Mouse (Mus musculus) cerebellum, adult 11 months (tissue): ENCODE measurements at regions not wholly inside any gene's neighbourhood (a gene's known extent, or its start where the extent isn't known, plus 50 kb on each side); places are given as distances from the start of the nearest gene placed in this dataset.

Experiments used
- DNase-seq: peaks from one replicate; pipeline ENCODE4 v3.0.0; 2022

DNA sequence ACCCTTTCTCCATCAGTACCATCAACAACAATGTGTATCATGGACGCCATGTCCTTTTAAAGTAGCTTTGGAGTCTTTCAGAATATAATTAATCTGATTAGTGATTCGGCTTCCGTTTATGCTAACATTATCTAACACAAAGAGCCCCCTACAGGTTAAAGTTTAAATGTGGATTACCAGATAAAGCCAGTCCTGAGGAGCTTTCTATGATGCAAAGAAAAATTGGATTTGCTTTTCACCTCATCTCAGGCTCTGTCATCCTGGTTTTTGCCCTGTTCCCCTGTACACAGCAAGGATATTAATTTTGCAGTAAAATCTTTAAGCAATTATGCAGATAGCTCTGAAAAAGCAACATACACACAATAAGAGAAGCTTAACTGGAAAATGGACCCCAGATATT is 412.7 kb upstream of the Tbc1d2b start:
- no peak for DNase-seq

DNA sequence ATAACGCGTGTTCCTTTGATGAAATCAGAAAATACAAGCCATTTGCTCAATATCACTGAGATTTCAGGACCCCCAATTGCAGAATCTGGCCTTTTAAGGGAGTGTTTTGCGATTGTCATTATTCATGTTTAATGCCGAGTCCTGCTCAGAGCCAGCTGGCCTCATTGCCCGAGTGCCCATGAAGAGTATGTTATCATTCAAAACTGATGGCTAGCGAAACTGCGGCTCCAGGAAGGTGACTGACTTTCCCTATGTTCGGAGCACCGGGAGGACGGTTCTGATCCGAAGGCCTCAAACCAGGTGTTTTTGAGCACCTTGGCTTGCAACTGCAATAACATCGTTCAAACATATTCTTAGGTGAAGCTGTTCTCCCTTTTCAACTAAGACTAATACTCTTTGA is 419.5 kb upstream of the Tbc1d2b start:
- no peak for DNase-seq

DNA sequence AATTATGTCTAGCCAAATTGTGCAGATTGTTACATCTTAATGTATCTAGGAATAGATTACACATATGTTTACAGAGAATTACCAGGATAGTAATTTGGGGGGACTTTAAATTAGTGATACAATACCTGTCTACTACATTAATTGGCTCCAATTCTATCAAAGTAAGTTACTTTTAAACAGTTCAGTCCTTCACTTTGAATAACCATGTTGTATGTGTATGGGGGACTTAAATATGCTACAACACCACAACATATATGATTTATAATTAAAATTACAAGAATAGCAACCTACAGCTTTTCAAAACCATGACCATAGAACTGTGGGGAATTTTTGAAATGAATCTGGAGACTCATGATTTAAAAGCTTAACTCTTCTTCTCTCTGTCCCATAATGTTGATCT is 420.5 kb upstream of the Tbc1d2b start:
- no peak for DNase-seq

DNA sequence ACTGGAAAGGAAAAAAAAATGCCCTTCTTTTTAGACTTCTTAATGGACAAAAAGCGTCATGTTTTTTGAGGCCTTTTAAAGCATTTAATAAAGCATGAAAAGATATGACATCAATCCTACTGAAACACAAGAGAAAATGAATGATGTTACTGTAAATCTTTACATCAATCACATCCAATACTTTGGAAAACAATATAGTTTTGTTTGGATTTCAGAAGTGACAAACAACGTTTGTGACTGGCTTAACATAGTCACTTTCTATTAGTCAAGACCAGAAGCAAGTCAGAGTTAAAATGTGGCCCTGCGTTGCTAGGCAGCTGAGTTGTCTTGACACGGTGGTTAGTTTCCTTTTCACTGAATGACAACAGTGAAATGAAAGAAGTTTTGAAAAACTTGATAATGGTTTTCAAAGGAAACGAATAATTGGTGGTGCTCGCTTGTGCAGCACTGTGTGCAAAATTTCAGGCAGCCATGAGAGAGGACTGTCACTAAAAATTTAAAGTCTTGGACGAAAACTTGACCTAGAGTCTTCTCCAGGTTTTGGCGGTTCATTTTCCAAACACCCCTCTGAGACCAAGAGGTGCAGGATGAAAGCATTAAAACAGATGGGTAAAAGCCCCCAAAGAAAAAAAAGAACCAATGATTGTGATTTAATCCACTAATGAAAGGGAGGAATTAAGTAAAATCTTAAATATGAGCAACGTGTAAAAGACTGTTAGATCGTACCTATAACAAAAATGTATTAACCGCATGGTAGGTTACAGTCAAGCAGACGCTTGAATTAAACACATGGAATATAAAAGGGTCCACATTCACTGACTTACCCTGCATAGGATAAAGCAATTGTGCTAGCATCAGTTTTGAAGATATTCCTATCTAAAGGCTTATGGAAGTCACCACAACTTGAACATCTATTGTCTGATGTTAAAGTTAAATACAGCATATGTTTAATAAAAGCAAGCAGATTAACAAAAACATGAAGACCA is 421.4 kb upstream of the Tbc1d2b start:
- no peak for DNase-seq

DNA sequence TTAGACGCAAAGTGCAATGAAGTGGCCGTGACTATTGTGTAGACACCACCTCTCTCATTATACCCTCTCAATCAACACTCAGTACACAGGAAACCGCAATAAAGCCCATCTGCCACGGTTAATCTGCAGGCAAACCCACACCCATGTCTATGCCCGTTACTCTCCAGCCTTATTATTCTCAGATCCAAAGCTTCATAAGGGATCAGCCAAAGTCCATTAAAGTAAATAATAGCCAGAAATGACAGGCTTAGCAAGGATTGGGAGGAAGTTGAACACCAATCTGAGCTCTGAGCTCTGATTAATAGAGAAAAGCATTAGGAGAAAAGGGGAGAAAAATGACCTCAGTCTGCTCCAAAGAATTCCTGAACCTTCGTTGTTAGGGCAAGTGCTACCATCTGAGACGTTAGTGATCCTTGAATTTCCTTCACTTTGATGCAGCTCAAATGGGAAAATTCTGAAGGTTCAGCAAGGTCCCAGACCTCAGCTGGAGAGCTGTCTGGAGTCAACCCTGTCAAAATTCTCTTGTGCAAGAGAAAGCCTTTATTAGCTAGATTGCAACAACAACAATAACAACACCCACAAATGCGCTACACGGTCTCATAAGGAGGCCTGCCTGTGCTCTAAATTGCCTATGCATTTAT is 422.5 kb upstream of the Tbc1d2b start:
- no peak for DNase-seq

DNA sequence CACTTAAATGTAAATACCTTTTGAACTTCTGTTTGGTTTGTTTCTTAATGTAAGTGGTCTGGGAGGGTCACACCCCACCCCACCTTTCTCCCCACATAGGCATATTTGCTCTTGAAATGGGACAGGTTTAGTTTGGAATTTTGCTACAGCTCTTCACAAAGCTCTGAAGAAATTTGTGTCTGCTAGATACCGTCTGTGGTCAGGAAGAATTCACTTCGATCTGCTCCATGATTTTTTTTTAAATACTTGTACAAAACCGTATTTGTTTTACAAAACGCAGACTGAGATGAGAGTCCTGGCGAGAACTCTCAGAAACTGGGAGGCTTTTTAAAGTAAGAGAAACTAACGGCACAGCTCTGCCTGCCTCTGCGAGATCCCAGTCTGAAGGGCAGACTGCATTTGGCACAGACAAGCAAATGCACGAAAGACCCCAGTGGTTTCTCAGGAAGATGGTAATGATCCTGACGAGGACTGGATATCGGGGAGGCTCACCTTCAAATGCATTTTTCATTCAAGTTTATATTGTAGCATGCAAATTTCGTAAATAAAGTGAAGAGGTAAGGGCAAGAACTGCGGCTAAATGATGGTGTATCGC is 423.5 kb upstream of the Tbc1d2b start:
- no peak for DNase-seq

DNA sequence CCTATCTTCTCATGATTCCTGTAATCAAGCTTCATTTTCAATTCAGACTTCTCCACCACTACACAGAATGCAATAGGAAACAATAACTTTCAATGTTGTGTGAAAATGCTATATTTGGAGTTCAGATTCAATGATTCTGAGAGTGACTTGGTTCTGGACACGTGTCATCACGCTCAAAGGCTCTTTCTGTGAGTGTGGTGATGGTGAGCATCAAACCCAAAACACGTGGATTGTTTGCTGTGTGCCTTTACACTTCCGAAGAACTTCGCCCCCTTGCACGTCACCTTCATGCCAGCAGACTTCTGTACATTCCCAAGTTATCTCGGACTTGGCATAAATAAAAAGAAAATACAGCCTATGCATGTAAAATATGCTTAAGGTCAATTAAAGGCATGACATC is 425.1 kb upstream of the Tbc1d2b start:
- no peak for DNase-seq

DNA sequence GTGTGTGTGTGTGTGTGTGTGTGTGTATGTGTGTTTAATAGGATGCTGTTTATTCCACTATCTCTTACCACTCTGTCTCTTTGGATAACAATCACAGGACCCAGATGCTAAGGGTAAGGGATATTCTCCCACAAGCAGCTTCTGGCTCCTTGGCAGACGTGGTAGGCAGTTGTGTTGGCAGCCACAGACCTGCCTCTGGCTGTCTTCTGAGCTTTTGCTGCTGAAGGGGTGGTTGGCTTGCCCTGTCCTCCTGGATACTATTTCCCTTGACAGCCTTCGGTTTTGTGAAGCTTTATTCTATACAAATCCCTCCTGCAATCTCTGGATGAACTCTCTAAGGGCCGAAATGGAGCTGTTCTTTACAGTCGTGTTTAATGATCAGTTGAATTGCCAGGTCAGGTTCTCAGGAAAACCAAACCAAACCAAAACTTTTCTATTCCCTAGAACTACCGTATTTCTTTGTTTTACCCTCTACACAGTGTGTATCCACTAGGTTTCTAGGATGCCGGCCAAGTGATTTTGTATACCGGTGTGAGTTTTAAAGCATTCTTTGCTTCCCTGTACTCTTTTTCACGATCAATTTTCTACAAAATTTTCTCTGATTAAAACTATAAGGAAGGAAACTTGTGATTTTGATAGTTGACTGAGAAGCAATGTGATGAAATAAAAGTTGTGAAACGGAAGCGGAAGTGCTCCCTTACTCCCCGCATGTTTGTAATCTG is 426.8 kb upstream of the Tbc1d2b start:
- no peak for DNase-seq

DNA sequence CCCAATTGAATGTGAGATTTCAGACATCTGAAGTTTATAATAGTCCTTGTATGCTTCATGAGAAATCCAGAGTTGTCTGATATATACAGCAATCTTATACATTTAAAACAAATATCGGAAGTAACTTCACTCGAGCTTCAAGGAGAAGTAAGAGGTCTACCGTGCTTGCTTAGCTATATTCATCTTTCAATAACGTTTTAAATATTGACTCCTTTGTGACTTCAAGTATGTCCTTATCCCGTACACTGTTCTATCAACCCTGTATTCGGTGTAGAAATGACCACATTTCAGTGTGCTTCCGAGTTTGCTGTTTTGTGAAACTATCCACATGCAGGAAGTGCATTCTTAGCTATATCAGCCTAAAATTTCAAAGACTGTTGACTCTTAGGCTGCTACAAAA is 427.8 kb upstream of the Tbc1d2b start:
- DNase-seq = no peak

DNA sequence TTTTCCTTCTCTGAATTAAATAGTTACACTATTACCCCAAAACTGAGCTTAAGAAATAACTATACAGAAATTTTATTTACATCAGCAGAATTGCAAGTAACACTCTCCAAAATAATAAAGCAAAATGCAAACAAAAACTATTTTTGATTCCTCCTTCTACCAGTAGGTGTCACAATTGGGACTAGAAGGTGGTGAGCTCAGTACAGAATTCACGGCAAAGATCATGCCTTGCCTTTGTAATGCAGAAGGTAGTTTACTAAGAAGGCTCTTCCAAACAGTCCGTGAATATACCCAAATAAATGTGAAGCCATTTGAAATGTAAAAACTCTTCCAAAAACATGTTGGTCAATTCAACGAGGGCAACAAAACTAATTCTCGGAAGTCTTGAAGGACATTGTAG is 428.5 kb upstream of the Tbc1d2b start:
- DNase-seq = no peak

DNA sequence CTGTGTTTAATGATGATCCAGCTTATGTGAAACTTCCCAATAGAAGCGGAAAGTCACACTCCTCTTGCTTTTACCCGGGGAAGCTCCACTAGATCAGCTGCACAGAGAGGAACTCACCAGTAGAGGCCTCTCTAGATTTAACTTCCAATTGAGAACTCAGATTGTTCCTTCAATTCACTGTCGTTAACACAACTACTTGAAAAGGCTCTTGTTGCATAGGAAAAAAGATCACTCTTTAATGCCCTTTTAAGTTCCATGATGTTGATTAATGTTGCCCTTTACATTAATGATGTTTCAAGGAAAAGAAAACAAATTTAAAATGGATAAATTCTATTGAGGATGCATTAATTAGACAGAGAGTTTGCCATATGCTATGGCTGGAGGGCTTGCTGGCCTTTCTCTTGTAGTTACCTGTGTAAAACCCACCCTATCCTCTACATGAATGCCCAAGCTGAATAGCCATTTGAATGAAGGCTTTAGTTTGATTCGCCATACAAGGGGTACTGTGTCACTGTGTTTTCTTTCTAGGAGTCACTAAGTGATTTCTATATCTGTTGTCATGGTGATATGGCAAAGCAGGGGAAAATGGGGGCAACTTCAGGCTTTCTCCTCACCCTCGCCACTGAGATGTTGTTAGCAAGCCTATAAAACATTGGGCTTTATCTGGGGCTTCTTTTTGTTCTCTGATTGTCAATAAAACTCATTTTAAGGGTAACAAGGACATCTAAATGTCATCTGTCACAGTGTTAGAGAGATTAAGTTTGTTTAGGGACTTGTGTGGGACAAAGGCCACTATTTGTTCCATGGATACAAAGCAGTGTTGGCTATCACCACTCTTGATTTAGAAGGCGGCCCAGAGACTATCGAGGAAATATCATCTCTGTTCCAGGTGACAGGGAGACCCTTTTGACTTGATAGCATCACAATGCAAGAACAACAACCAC is 429.9 kb upstream of the Tbc1d2b start:
- no peak for DNase-seq

DNA sequence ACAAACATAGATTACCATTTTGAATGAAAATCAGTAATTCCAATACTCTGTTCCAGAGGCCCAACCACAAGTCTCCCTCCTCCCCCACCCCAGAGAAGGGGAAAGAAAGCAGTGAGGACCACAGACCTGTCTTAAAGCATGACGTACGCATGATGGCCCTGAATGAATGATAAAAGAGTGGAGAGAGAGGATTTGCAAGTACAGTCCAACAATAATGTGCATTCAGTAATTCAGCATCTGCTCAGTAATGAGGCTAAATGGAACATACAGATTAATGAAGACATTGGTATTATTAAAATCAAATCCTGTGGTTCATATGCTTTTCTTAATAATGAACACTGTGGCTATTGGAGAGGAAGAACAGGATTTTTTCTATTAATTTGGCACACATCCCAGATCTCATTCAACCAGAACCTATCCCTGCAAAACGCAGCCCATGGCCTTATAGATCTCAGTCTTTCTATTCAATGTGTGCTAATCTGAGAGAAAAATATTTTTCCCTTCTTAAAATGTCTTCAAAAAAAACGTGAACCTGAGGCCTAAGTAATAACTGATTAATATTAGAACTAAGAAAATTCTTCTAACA is 430.7 kb upstream of the Tbc1d2b start:
- DNase-seq = no peak

DNA sequence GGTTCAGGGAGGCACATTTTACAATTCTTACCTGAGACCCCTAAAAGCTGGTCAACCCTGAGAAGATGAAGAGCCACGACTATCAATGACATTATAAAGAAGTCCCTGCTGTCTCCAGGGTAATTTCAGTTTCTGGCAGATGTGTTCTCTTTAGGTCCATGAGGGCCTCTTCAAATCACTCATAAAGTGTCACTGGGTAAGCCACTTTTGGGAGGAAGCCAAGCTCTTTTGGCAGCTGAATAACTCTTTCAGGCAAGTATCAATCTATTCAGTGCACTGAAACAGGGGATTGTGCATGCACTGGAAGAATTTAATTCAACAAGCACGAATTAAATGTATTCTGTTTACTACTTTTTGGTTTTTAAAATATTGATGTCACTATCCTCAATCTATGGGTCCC is 443.1 kb upstream of the Tbc1d2b start:
- DNase-seq = no peak

DNA sequence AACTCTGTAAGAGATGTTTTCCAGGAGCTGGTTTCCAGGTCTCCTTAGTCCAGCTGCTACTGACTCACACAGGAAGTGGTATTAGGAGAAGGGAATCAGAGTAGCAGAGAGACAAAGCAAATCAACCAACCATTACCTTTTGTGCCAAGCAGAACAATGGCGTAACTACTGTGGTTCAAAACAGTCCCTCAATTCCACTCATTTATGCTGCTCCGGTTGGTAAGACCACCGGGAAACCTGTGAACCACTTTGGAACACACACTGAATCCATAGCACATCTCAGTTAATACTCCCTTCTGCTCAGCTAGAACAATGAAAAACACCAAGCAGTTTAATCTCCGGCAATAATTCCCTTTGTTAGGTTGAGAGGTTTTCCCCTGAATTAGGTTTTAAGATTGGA is 460.8 kb upstream of the Tbc1d2b start:
- no peak for DNase-seq

DNA sequence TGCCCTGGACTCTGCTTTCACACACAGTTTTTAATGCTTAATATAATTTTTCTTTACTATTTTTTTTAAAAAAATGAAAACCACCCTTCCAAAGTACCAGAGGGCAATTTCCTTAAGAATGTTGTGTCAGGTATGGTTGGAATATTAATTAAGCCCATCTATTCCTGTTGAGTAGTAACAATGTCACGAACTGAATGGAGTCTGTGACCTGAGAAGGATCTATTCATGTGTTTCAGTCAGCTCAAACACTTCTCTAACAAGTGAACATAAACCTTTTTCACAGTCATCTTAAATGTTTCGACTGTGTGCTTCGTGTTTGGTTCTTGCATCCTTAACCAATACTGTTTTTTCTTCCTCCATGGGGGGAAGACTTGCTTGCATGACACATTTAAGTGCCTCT is 486.6 kb upstream of the Tbc1d2b start:
- no peak for DNase-seq

DNA sequence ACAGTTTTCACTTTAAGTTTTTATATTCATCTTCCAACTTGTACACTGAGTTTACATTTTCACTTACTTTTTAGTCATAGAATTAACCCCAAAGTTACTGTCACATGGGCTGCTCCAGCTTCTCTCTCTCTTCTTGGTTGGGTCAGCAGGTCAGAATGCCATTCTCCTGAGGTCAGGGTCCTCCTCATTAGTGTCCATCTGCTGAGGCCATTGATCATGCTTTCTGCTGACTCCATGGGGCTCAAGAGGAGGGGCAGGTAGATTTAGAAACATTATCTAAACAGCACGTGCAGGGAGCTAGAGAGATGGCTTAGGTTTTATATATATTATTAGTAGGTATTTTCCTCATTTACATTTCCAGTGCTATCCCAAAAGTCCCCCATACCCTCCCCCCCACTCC is 503.7 kb upstream of the Tbc1d2b start:
- no peak for DNase-seq

DNA sequence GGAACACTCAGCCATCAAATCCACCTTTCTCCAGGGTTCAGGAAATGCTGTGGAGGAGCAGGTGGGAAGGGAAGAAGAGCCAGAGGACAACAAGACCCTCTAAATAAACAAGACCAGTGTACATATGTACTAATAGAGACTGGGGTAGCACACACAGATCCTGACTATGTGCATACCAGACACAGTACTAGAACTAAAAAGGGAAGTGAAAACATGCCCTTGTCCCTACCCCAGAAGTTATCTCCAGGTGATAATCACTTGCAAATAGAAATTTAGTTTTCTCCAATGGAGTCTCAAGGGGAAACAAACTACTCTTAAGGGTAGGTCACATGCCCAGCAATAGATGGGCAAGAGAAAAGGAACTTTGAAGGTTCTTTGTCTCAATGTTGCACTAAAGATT is 518.9 kb upstream of the Tbc1d2b start:
- DNase-seq = no peak

DNA sequence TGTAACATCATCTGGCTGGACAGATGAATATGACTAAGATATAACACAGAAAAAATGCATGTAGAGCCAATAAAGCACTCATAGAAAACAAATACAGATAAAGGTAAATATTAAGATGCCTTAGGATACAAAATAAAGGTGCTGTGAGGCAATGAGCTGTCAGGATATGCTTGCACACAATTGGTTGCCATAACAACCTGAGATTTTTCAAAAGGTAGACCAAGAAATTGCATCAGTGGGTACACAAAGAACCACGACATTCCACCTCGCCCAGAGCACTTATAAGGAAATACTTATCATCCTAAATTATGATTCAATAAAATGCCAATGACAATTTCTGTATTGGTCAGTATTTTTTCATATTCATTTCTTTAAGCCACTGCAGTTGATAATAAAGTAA is 521.3 kb upstream of the Tbc1d2b start:
- DNase-seq = no peak

DNA sequence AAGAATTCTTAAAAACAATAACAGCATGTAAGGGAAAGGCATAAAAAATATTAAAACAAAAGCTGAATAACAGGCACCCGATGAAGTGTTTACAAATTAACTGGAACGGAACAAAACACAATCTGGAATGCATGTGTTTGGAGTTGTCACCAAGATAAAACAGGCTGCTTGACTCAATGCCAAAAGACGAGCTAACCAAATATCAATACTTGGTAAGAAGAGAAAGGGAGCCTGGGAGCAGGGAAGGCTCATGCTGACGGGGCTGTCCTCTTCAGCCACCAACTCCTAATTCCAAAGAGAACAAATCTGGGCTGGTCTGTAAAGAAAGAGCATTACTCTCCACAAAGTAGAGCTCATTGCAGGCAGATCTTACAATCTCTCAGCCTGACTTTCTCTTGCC is 545.4 kb upstream of the Zic4 start:
- no peak for DNase-seq

DNA sequence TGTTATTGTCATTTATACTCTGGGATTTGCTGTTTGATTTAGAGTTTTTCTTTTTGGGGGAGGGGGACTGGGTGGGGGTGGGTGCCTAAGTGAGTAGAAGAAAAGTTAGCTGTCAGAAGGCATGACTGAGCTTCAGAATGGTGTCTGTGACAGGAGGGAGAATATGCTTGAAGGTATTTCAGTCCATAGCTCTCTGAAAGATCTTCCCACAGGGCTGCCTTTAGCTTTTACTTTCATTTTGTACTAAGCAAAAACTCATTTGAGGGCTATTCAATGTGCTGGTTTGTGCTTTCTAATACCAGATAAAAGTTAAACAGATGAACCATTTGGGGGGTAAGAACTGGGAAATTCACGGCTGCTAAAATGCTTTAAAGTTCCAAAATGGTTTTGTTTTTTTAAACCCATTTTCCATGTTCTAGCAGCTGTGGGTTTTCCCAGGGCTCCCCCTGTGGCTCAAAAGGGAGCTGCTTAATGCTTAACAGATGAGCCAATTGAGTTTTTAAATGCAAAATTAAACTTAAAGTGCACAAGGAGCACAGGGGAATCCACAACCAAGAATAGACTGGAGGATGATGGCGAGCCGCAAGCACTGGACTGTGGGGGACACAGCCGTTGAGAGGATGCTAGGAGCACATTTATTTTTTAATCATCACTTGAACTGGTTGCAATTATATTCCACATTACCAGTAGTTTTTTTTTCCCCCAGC is 538.5 kb upstream of the Zic4 start:
- no peak for DNase-seq

DNA sequence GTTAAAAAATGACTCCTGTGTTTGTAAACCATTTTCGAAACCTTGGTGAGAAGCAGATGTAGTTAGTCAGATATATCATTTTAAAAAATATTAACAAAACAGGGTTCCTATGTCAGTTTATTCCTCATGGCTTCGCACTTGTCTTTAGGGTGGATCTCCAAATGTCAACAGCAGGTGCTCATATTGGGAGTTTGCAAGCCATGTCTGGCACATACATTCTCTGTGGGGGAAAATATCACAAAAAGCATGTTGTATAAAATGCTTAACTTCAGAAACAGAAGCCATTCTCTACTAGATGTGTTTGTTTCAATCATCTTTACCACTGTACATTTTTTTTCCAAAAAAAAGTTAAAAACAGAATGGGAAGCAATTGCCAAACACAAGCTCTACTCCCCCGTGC is 534.7 kb upstream of the Zic4 start:
- DNase-seq = no peak
